Mouse (Mus musculus): ENCODE data around the gene Topaz1. TPM values are rescaled to one million over a fixed set of nuclear protein-coding genes. Genes with fewer than 3 reads are reported as not detected.

Topaz1 gene
- polyA plus RNA-seq (2015; fragmentation: Nextera tagmentation; extraction: Ambion mirVana), result not detected in 2 replicates

DNA sequence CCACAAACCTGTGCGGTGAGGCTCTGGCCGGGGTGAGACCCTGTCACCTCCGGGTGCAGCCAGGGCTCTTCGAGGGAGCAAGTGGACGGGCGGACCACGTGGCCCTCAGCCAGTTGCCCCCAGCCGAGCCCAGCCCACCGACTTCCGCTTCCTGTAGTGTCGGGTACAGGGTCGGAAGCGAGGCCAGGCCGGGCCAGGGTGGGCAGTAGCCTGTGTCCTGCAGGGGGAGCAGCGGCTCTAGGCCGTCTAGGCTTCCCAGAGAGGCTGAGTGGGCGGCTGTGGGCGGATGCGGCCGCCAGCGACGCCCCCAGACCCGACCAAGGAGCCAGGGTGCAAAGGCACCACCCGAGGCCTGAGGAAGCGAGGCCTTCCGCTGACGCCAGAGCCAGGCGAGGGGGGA is at the start of gene Topaz1:
TSS of gene Topaz1 (plus strand) at position 287 of the 400 bp plus-strand sequence.
- no peak within 1 kb of the TSS for H3K27ac ChIP-seq (replicated peaks)
- H3K4me1 ChIP-seq, result no peaks in the 10 kb centered on the region
- 80% methylated on average over 28 of the region's 28 CpGs for WGBS
- ATAC-seq (replicated peaks), result no peak
- no peak within 1 kb of the TSS for H3K4me2 ChIP-seq (replicated peaks)
- H3K9ac ChIP-seq (replicated peaks), result no peak within 1 kb of the TSS
- H3K9me3 ChIP-seq, result no peaks in the 10 kb centered on the region
- H3K4me3 ChIP-seq, result no peak within 1 kb of the TSS
- H3K27me3 ChIP-seq, result no peaks in the 10 kb centered on the region
- H3K36me3 ChIP-seq, result no peaks in the 10 kb centered on the region

DNA sequence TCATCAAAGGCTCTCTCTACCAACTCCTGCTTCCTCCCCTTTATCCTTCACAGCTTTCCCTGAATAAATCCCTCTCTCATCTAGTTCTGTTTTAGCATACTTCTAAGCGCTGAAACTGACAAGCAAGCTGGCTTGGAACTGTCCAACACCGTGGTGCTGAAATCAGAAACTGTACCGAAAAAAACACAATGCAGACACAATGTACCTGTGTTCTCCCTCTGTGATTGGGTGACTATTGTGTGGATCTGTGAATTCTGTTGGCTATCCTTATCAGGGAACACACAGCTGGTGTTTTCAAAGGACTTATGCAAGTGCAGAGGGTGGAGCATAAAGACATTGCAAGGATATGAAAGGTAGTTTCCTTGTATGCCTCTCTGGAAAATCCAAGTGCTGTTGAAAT is 45.3 kb upstream of the Topaz1 start:
- H3K36me3 ChIP-seq, result no peaks in the 10 kb centered on the region
- no peak overlapping the region for H3K27ac ChIP-seq (replicated peaks)
- ATAC-seq (replicated peaks), result no peak
- no peak overlapping the region for H3K4me2 ChIP-seq (replicated peaks)
- no peaks in the 10 kb centered on the region for H3K27me3 ChIP-seq
- no peaks in the 10 kb centered on the region for H3K4me1 ChIP-seq
- WGBS, result 6% methylated on average over 3 of the region's 3 CpGs
- no peak overlapping the region for H3K4me3 ChIP-seq
- no peak overlapping the region for H3K9ac ChIP-seq (replicated peaks)
- H3K9me3 ChIP-seq, result no peaks in the 10 kb centered on the region

DNA sequence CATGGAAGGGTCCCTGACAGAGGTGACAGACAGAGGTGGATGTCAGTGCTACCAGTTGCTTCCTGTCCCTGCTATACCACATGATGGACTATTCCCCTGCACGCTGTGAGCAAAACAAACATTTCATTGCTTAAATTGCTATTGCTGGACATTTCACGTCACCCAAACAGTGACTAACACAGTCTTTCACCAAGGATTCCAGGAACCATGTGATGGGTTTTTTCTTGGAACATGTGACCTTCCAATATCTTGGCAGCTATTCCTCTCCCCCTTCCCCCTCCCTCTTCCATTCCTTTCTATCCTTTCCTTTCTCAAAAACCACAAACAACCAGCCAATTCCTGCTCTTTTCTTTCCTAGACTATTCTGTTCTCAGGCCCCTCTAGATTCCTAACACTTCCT is 33.3 kb upstream of the Topaz1 start:
- WGBS, result 36% methylated on average over 2 of the region's 2 CpGs

DNA sequence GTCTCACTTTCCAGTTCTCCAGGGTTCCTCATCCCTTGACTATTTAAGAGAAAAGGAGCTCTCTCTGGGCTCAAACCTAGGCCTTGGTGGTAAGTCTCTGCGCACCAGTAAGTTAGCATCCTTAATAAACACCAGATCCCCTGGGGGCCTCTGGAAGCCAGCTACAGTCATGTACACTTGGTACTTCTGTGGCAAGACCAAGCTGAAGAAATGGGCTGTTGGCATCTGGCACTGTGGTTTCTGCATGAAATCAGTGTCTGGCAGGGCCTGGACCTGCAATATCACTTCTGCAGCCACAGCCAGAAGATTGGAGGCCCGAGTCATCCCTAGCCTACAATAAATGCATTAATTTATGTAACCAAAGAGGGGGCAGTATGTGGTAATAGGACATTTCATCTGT is 32.1 kb upstream of the Topaz1 start:
- ATAC-seq (replicated peaks), result no peak
- 90% methylated on average over 2 of the region's 2 CpGs for WGBS
- Histone ChIP-seq H3K36me3 (no peaks in the 10 kb centered on the region), H3K9me3 (no peaks in the 10 kb centered on the region), H3K9ac (replicated peaks) (no peak overlapping the region), H3K4me1 (no peaks in the 10 kb centered on the region), H3K27me3 (no peaks in the 10 kb centered on the region), H3K4me2 (replicated peaks) (no peak overlapping the region), H3K4me3 (no peak overlapping the region), H3K27ac (replicated peaks) (no peak overlapping the region)

More for the DNA sequence above, 33.3 kb upstream of the Topaz1 start:
- H3K9ac ChIP-seq (replicated peaks), result no peak overlapping the region
- H3K27ac ChIP-seq (replicated peaks), result no peak overlapping the region
- H3K27me3 ChIP-seq, result no peaks in the 10 kb centered on the region
- ATAC-seq (replicated peaks), result no peak
- no peaks in the 10 kb centered on the region for H3K36me3 ChIP-seq
- H3K4me3 ChIP-seq, result no peak overlapping the region
- H3K9me3 ChIP-seq, result no peaks in the 10 kb centered on the region
- no peaks in the 10 kb centered on the region for H3K4me1 ChIP-seq
- H3K4me2 ChIP-seq (replicated peaks), result no peak overlapping the region

DNA sequence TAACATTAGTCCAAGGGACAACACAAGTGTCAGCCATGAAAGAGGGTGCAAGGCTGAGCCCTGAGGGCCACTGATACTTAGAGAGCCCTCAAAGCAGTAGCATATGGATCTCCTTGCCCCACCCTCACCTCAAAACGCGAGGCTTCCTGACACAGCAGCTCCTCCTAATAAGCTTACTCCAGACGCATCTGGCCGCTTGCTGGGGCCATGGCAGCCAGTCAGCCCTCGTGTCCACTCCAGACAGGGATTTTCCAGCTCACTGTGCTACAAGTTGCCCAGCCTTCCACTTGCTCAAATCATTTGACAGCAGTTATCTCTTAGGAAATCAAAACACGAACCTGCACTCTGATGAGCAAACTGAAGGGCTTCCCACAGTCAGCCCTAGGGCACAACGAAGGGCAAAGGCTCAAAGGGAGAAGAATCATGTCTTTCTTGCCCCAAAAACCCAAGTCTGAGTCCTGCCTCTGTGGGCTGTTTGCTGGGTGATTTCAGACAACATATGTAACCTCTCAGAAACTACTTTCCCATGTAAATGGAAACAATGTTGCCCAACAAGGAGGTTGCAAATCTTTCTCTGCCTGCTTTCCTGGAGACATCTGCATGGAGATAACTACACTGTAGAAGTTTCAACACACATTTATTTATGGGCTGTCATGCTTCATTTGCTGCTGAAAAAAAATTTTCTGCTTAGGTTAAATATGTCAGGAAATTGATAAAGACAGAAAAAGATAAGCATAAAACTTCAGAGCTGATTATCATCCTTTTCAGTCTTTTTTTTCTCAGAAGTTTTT is 30.8 kb upstream of the Topaz1 start:
- Histone ChIP-seq H3K4me1 (no peaks in the 10 kb centered on the region), H3K27ac (replicated peaks) (no peak overlapping the region), H3K36me3 (no peaks in the 10 kb centered on the region), H3K4me3 (no peak overlapping the region), H3K4me2 (replicated peaks) (no peak overlapping the region), H3K9me3 (no peaks in the 10 kb centered on the region), H3K9ac (replicated peaks) (no peak overlapping the region), H3K27me3 (peaks cover 3% of the 10 kb centered on the region; the same call in 1 of the 2 replicates)
- 35% methylated on average over 7 of the region's 7 CpGs for WGBS
- no peak for ATAC-seq (replicated peaks)

DNA sequence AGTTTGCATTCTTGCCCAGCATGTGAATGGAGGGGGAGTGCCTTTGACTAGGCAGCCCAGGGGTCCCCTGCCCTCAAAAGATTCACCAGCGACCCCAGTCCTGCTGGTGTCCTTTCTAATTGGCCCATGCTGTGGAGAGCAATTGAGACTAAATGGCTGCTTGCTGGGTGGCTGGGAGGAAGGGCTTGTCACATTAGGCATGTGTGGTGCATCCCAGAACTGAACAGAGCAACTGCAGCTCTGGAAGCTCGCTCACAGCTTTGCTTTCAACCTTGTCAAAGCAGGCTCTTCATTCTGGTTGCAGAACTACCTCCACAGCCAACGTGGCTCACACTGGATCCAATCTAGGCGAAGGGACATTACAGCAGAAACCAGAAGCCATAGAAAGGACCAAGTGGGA is 24.9 kb upstream of the Topaz1 start:
- Histone ChIP-seq H3K4me3 (no peak overlapping the region), H3K36me3 (no peaks in the 10 kb centered on the region), H3K9me3 (no peaks in the 10 kb centered on the region), H3K4me2 (replicated peaks) (no peak overlapping the region), H3K27me3 (peaks cover 3% of the 10 kb centered on the region; the same call in 1 of the 2 replicates), H3K4me1 (peaks cover 7% of the 10 kb centered on the region; the same call in 1 of the 2 replicates), H3K27ac (replicated peaks) (no peak overlapping the region), H3K9ac (replicated peaks) (no peak overlapping the region)
- no peak for ATAC-seq (replicated peaks)
- WGBS, result 12% methylated on average over 4 of the region's 4 CpGs

DNA sequence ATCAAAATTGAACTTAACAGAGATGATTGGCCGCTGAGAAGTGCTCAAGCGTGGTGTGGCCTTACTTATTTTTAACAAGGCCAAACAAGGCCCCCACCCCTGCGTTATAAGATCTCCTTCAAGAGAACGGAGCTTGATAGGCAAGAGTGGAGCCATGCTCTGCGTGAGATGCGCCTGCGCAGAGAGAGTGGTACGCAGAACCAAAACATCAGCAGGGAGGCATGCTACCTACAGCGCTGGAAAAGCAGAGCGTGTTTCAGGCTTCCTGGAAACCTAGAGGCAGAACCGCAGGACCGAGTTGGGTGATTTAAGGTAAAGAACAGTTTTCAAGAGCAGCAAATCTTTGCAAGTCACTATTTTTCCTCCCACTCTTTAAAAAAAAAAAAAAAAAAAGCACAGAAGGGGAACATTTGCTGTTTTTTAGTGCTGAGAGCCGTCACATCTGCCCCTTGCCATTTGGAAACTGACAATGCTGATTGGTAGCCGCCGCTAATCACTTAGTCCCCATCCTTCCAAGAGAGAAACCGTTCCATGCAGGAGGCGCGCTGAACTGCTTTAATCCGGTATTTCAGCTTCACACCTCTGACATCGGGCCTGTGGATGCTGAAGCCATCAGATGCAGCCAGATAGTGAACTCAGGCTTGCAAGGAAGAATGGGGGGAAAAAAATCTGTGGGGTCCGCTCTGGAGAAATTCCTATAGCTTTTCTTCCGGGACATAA is 21.9 kb upstream of the Topaz1 start:
- no peak for ATAC-seq (replicated peaks)
- Histone ChIP-seq H3K4me2 (replicated peaks) (peak overlapping the region; percentile 19; the same call in 1 of the 2 replicates), H3K9ac (replicated peaks) (no peak overlapping the region)

DNA sequence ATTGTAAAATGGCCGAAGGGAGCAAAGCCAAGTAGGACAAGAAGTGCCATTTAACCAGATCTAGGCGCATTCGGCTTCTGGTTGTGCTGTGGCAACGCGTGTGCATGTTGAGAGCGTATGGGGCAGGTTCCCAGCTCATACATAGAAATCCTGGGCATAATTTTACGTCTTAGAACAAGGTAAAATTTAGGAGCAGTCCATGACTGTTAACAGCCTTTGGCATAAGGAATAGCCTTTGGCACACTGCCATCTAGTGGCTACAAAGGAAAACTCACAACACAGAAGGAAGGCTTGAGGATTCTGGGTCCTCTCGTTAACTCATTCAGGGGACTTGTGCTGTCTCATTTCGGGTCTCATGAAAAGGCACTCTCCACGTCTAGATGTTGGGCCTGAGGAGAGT is 17.6 kb upstream of the Topaz1 start:
- 17% methylated on average over 10 of the region's 10 CpGs for WGBS
- Histone ChIP-seq H3K4me2 (replicated peaks) (no peak overlapping the region), H3K9ac (replicated peaks) (no peak overlapping the region), H3K4me1 (peaks cover 9% of the 10 kb centered on the region; the same call in 1 of the 2 replicates), H3K4me3 (no peak overlapping the region), H3K27ac (replicated peaks) (no peak overlapping the region), H3K27me3 (peaks cover 16% of the 10 kb centered on the region; the same call in 1 of the 2 replicates), H3K9me3 (no peaks in the 10 kb centered on the region), H3K36me3 (no peaks in the 10 kb centered on the region)
- peak; percentile 78 for ATAC-seq (replicated peaks)

More for the DNA sequence above, 21.9 kb upstream of the Topaz1 start:
- Histone ChIP-seq H3K36me3 (no peaks in the 10 kb centered on the region), H3K4me1 (peaks cover 9% of the 10 kb centered on the region; the same call in 1 of the 2 replicates), H3K9me3 (no peaks in the 10 kb centered on the region), H3K27ac (replicated peaks) (no peak overlapping the region), H3K4me3 (no peak overlapping the region), H3K27me3 (peaks cover 5% of the 10 kb centered on the region; the same call in 1 of the 2 replicates)
- WGBS, result 31% methylated on average over 22 of the region's 22 CpGs

DNA sequence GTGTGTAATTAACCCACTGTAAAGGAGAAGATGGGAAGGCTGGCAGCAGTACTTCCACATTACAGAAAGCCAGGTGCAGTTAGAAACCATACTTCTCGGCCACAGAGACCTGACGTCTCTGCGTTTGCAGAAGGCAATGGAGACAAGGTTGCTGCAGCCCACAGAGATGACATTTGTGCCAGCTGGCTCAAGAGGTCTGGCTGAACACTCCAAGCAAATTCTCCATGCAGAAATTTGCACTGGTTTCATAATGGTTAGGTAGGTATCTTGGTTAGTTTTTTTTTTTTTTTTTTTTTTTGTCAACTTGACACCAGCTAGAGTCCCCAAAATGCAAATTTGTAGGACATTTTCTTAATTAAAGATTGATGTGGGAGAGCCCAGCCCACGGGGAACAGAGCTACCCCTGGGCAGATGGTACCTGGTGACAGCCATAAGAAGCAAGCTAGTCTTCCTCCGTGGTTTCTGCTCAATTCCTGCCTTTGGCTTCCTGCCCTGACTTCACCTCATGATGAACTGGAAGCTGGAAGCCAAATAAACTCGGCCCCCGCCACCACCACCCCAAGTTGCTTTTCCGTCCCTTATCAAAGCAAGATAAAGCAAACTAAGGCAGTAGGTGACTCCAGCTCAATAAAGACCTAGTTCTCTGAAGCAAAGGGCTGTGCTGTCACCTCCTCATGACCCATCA is 14.9 kb upstream of the Topaz1 start:
- no peak overlapping the region for H3K4me3 ChIP-seq
- WGBS, result 72% methylated on average over 8 of the region's 8 CpGs
- H3K4me1 ChIP-seq, result 0 out of 2 replicates have a peak, but pooled peaks cover 2% of the 10 kb centered on the region
- no peak overlapping the region for H3K27ac ChIP-seq (replicated peaks)
- ATAC-seq (replicated peaks), result no peak
- no peaks in the 10 kb centered on the region for H3K9me3 ChIP-seq
- H3K27me3 ChIP-seq, result peaks cover 16% of the 10 kb centered on the region; the same call in 1 of the 2 replicates
- H3K4me2 ChIP-seq (replicated peaks), result no peak overlapping the region
- no peak overlapping the region for H3K9ac ChIP-seq (replicated peaks)
- no peaks in the 10 kb centered on the region for H3K36me3 ChIP-seq

DNA sequence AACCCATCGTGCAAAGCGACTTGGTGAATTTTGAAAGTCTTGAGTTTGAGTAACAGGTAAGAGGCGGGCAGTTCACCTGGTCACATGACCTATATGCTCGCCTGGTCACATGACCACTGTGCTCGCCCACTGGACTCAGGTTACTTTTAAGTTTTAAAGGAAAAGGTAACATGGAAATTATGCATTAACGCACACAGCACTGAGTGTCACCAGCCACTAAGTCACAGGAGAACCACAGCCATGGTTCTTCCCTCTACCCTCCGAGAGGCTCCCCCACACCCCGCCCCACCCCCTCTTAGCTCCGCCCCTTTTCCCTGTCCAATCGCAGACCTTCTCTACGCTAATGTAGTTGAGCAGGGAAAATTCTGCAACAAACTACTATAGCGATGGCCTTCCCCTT is 13.9 kb upstream of the Topaz1 start:
- H3K4me3 ChIP-seq, result no peak overlapping the region
- H3K9ac ChIP-seq (replicated peaks), result no peak overlapping the region
- H3K27ac ChIP-seq (replicated peaks), result no peak overlapping the region
- peaks cover 16% of the 10 kb centered on the region; the same call in 1 of the 2 replicates for H3K27me3 ChIP-seq
- 34% methylated on average over 12 of the region's 12 CpGs for WGBS
- H3K9me3 ChIP-seq, result no peaks in the 10 kb centered on the region
- H3K4me2 ChIP-seq (replicated peaks), result no peak overlapping the region
- H3K36me3 ChIP-seq, result no peaks in the 10 kb centered on the region
- no peak for ATAC-seq (replicated peaks)
- 0 out of 2 replicates have a peak, but pooled peaks cover 2% of the 10 kb centered on the region for H3K4me1 ChIP-seq

DNA sequence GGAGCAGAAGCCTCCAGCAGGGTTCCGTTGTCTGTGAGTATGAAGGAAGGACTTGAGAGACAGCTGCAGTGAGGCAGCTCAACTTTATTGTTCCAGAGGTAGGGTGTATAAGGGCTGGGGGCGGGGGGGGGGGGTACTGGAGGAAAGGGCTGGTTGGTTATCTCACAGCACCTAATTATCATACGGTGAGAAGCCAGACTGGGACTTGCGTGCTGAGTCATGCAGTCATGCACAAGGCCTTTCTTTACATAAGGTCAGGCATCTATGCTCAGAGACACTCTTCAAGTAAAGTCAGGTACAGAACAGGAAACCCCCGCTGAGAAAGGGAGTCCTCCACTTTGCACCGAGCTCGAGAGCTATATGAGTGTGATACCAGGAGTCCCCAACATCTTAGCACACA is 12.2 kb upstream of the Topaz1 start:
- Histone ChIP-seq H3K9me3 (no peaks in the 10 kb centered on the region), H3K9ac (replicated peaks) (no peak overlapping the region), H3K27me3 (peaks cover 16% of the 10 kb centered on the region; the same call in 1 of the 2 replicates), H3K4me1 (no peaks in the 10 kb centered on the region), H3K27ac (replicated peaks) (no peak overlapping the region), H3K36me3 (no peaks in the 10 kb centered on the region), H3K4me2 (replicated peaks) (no peak overlapping the region), H3K4me3 (no peak overlapping the region)
- WGBS, result 76% methylated on average over 7 of the region's 7 CpGs
- no peak for ATAC-seq (replicated peaks)

DNA sequence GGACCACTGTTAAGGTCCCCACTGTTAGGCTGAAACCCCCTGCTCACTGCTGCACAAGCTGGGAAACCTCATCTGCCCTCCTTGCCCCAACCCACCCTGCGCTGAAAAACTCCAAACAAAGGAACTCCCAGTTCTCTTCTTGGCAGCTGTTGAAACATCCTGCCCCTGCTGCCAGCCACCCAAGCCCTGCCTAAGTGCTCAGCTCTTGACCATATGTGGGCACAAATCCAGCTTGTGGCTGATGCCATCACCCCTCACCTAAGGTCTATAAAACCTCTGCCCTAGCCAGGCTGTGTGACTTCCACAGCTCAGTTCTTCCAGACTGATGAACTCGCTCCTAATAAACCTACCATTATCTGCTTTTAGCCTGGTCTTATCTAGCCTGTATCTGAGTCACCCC is 11.1 kb upstream of the Topaz1 start:
- no peaks in the 10 kb centered on the region for H3K36me3 ChIP-seq
- H3K4me1 ChIP-seq, result no peaks in the 10 kb centered on the region
- no peak overlapping the region for H3K4me2 ChIP-seq (replicated peaks)
- no peak overlapping the region for H3K4me3 ChIP-seq
- WGBS, result 63% methylated on average over 2 of the region's 2 CpGs
- ATAC-seq (replicated peaks), result no peak
- no peak overlapping the region for H3K9ac ChIP-seq (replicated peaks)
- no peaks in the 10 kb centered on the region for H3K9me3 ChIP-seq
- H3K27ac ChIP-seq (replicated peaks), result no peak overlapping the region
- H3K27me3 ChIP-seq, result peaks cover 9% of the 10 kb centered on the region; the same call in 1 of the 2 replicates
